Mouse (Mus musculus): ENCODE measurements around the gene Pacsin2.

DNA sequence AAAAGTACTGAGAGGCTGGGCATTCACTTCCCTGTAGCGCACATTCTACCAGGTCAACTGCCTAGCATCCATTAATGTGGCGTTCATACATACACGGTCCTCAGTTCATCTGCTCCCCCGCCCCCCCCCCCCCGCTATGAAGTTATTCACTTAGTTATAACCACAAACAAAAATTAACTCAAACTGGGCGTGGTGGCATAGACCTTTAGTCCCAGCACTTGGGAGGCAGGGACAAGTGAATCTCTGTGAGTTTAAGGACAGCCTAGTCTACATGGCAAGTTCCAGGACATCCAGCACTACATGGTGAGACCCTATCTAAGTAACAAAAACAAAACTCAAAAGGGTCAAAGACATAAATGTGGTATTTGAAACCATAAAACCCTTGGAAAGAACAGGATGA is 125.5 kb downstream of the Pacsin2 start:
- TF ChIP-seq CTCF (IDR thresholded peaks at IDR 0.05; ENCODE audit: low read depth) (no peak), EP300 (IDR thresholded peaks at IDR 0.05; ENCODE audit: low read depth) (no peak)

Data from liver, postnatal 0 days (tissue).